Mouse (Mus musculus) cerebellum, postnatal 10 days (tissue): Measurements from ENCODE around the gene Nup153.

Experiments used
- DNase-seq, 2 experiments: peaks; one replicate each; pipeline ENCODE4 v3.0.0; 2021; ENCODE audit warnings: mixed read lengths in 2 of 2

The Nup153 gene

DNA sequence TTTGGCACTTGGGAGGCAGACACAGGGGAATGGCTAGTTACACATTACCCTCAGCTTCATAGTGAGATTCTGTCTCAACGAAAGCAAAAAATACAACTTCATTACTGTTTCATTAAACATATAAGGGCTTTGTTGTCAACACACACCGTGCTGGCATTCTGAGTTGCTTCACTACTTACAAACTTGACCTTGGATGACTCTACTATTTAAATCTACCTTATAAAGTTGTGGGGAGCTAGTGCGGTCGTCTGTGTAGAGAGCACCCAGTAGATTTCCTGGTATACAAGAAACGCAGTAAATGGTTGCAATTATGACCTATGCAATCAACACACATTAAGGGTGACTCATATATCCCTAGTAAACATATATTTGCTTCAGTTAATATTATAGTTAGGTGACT lies 671 bp upstream of the Nup153 start:
- DNase-seq: no peak

DNA sequence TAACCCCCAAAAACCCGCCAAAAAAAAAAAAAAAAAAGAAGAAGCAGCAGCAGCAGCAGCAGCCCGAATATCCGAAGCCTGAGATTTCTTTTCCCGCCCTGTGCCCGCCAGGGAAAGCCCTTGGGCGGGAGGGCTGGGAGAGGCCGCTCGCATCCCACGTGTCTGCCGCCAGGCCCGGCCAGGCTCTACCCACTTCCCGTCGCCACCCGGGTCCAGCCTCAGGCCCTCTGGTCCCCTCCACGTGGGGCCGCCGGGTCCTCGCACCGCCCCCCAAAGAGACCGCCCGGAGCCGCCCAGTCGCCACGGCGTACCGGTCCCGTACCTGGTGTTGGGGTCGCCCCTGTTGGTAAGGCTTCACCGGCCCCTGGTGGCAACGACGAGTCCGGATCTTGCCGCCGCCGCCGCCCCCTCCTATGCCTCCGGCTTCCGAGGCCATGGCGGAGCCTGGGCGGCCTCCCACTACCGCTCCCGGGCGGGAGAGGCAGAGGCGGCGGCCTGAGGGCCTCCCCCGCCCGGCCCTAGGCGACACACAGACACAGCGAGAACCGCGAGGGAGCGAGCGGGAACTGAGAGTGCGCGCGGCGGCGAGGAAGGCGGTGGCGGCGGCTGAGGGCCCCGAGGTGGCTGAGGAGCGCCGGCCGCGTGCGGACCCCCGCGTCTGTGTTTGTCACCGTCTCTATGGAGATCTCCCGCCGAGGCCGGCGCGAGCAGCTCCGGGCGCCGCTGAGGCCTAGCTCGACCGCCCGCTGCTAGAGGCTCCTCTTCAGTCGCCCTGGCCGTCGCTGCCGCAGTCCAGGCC lies 503 bp downstream of the Nup153 start:
- peak; percentile 69 to 73 for DNase-seq

DNA sequence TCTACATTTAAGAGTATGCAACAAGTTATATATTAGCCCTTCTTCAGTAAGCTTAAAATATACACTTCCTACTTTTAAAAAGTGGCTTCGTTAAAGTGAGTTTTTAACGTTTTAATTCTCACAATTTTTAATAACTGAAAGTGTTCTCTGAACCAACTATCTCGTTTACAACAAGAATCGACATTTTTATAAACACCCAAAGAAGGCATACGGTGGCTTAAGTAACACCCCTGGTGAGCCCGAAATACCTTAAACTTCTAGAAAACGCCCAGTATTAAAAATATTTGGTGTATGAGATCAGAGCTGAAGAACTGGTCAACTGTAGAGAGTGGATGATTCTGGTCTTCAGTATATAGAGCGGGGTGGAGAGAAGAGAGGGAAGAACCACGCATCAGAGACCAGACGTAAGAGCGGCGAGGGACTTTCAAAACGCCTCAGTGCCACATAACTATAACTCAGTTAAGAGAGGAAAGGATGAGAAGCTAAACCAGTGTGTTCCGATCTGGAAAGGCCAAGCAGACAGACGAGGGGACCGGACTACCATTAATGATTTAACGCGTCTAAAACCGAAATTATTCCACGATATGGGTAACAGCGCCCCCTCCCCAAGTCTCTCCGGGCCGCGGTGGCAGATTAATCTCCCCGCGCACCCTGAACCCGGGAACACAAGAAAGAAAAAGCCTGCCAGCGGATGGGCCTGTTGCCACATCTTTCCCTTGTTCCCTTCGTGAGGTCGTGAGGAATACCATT lies 1.3 kb downstream of the Nup153 start:
- peak; percentile 66 to 68 for DNase-seq

DNA sequence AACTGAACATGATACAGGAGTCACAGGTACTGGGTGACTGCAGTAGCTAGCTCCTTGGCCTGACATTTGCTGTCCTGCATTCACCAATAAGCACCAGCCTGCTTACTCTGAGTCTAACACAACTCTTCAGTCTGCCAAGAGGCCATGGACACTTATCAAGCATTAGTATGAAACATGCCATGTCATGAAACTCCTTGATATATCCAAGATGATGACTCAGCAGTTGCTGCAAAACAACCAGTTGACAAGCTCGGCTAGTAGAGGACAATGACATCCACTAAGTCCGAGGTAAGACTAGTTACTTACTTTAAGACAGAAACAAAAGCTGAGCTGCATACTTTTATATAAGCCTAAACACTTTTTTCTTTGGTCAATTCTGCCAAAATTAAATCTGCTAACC lies 2.5 kb downstream of the Nup153 start:
- DNase-seq: no peak

DNA sequence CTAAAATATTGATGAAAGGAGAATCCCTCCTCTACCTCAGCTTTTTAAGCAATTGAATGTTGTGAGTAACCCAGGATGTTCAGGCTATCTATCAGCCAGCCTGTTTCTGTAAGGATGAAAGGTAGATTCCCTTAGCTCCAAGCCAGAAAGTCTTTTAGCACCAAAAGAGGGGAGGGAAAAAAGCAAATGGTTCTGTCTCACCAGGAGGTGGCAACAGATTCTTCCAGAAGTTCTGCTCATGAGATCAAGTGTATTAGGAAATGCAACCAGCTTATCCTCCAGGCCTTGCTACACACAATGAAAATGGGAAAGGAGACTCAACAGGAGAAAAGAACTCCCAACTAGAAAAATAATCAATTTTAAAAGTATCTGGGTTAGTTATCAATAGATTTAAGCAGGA lies 3.4 kb downstream of the Nup153 start:
- no peak for DNase-seq

DNA sequence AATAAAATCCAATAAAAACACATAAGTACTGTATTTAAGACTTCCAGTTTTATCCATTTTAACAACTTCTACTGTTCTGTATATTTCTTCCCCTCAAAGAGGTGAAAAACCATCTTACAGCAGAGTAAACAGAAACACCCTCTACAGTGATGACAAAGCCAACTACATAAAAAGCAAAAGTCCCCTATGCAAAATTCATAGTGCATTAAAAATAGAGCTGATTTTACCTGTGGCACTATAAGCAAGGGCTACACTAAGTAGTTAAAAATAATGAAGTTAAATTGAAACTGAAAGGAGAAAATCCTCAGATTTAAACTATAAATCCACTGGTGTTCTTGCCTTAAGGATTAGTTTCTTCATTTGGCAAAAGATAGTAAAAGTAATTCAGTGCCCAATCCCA lies 6.7 kb downstream of the Nup153 start:
- no peak for DNase-seq

DNA sequence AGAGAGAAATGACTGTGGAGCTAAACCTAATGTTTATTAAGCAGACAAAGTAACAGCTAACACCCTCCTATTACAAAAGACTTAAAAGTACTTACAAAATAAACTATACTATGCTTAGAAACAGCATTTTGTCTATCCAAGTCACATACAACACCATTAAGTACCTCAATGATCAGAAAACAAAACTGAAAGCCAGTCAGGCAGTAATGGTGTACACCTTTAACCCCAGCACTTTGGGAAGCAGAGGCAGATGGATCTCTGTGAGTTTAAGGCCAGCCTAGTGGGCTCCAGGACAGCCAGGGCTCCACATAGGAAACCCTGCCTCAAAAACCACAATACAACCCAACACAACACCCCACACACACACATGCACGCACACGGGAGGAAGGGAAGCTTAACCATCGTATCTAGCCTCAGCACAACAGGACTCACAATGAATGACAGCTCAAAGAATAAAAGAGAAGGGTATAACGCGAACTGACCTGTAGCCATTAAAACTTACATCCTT lies 8.8 kb downstream of the Nup153 start:
- no peak for DNase-seq

DNA sequence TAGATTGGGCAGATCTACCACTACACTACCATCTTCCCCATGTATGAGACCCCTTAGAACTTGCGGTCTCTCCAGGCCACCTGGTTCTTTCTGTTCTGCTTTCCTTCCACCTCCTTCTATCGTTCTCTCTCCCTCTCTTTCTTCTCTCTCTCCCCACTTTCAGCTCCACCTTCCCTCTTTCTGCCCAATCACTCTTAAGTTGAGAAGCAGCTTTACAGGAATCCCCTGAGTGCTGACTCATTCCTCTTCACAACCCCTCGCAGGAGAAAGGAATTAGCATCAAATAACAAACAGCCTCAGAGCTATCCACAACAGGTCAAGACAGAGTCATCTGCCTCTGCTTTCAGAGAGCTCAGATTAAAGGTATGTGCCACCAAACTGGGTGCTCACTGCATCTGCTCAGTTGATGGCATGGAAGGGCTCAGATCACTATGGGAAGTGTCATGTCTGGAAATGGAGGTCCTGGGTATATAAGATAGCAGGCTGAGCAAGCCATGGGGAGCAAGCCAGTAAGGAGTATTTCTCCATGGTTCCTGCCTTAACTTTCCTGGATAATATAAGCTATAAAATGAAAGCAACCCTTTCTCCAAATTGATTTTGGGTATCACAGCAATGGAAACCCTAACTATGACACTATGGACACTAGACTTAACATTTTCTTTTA lies 11.6 kb downstream of the Nup153 start:
- DNase-seq: no peak

DNA sequence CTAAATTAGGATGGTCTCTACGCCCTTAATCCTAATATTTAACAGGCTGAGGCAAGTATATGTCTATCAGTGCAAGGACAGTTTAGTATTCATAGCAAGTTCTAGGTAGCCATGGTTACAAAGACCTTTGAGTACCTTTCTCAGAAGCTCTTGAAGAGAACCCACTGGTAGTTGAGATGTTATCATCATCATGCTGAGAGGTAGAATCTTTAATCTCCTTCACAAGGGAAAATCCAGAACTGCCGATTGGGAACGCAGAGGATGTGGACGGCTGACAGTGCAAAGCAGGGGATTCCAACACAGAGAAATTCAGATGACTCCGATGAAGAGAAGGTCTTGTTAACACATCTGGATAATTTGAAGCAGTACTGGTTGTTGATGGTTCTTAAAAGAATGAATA lies 14.3 kb downstream of the Nup153 start:
- DNase-seq: no peak

DNA sequence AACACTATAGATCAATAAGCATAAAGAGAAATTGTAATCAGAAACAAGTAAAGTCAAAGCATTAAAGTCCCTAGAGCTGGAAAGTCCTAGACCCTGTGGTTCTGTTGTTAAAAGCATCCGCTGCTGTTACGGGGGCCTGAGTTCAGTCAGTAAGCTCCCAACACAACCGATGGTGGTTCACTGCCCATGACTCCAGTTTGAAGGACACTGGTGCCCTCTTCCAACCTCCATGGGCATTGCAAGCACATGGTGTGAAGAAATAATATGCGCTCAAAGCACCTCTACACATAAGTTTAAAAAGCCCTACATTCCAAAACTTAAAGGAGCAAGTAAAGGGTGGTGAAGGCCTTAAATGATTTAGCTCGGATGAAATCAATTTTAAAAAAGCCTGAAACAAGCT lies 24.6 kb downstream of the Nup153 start:
- DNase-seq: peak; percentile 16 to 27

DNA sequence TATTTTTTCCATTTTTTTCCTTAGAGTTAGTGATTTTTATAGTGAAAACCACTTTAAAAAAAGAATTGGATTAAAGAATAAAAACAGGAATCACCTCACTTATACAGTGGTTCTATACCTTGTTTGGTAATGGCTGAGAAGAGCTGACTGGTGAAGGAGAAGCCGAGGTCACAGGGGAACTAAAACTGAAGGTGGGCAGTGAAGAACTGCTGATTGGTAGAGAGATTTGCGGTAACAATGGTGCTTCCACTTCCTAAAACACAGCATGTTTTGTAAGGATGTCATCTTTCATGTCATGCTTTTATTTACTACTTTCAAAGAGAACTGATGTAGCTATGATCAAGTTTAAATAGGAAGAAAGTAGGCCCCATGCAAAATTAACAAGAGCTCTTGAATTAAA lies 26.3 kb downstream of the Nup153 start:
- DNase-seq: no peak

DNA sequence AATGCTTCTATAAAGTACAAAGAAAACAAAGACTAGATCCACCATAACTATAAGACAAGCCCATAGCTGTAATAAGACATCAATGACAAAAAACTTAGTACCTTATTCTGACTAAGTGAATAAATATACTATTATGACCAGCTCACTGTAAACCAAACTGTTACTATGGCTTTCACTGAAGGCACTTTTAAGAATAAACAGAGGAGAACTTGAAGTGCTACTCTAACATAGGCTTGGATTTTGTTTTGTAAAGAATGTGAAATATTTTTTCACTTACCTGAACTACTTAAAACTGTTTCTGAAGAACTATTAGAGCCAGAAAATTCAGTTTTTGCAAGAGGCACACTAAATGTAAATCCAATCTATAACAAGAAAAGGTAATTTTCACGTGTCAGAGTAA lies 28.4 kb downstream of the Nup153 start:
- no peak for DNase-seq

DNA sequence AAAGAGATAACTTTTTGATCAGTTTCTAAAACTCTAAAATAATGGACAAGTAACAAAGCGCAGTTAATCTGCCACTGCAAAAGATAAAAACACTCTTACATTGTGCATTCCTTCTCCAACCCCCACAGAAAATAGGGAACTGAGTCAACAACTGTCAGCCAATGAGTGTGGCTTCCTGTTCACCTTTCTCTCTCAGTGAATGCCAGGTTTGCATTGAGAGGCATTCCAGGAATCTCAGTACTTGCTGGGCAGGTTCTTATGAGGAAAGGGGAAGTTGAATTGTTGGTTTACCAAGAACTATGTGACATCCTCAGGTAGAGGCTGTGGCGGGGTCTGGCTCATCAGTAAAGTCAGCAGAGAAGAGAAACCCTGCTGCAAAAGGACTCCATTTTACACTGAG lies 31.0 kb downstream of the Nup153 start:
- no peak for DNase-seq

DNA sequence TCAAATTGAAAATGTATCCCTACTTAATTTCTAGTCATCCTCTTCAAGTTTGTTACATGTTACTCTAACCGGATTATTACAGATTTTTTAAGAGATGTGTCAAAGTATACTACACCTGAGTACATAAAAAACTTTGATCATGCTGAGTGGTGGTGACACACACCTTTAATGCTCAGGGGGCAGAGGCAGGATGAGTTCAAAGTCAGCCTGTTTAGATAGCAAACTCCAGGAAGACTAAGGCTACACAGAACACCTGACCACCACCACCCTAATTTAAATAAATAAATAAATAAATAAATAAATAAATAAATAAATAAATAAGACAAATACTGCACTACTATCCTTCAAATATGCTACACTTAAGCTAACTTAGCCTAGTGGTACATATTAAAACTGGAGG lies 31.8 kb downstream of the Nup153 start:
- DNase-seq: no peak

DNA sequence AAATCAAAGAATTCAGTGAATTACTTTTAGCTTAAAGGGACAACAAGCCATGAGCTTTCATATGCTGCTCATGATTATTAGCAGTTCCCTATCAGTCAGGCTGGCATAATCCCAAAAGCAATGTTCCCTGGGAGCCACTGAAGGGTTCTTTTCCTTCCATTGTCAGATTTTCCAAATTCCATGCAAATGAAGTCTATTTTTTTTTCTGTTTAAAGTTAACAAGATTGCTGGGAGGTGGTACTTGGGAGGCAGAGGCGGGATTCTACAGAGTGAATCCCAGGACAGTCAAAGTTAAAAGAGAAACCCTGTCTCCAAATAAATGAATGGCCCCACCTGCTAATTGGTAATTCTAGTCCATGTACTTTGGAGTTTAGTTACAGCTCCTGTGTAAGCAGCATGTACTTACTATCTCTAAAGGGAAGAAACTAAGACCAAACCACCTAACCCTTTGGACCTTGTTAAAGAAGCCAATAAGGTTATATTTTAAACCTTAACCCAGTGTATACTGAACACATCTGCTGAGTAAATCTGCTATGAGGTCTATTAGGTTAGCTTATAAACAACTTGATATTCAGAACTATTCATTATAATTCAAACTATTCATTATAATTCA lies 32.3 kb downstream of the Nup153 start:
- no peak for DNase-seq

DNA sequence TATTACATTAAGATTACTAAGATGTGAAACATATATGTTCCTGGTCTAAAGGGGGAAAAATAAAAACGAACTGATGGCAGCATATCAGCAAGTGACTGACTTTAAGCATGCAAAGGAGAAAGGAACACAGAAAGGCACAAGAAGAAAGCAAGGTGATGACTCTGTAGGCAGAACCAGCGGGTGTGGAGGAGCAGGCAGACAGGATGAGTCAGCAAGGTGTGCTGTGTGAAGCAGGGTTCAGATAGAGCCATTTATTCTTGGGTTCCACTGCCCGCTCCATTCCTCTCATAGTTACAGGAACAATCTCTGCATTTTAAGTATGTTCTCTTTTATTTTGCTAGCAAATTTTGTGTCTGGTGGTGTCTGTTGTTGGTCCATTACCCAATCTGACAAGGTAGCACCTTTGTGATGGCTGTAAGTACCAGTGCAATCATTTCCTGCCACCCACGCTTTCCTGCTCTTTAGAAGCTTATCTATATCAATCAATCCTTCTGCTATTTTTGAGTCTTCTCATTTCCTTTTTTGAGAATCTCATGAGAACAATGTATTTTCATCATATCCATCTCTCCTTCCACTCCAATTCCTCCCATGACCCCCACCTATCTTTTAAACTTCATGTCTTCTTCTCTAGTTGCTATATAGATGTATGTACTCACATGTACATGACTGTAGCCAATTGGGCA lies 37.0 kb downstream of the Nup153 start:
- DNase-seq: no peak

DNA sequence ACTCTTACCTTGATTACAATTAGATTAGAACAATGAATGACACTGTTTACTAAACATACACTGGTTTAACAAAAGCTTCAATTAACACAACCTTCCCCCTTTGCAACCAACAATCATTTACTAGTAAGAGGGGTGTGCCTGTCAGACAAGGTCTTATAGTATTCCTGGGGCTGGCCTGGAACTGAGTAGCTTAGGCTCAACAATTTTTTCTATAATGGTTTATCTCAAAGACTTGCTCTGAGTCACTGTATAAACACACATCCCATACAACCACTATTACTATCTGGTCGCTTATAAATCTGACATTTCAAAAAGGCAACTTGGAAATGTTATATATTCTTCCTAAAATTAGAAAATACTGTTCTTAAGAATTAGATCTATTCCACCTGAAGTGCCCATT lies 44.4 kb downstream of the Nup153 start:
- no peak for DNase-seq

DNA sequence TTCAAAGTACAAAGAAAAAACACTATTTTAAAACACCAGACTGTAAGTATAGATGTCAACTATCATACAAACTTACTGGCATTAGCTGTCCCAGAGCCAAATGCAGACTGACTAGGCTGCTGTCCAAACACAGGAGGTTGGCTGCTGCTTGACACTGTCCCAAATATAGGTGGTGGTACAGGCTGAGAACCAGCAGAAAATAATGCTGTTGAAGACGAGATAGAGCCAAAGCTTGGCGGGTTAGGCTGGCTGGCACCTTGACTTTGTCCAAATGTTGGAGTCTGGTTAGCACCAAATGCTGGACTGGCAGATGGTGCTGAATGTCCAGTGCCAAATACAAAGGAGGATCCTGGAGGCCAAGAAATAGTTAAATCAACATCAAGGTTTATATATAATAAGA lies 44.8 kb downstream of the Nup153 start:
- peak; percentile 59 to 75 for DNase-seq

DNA sequence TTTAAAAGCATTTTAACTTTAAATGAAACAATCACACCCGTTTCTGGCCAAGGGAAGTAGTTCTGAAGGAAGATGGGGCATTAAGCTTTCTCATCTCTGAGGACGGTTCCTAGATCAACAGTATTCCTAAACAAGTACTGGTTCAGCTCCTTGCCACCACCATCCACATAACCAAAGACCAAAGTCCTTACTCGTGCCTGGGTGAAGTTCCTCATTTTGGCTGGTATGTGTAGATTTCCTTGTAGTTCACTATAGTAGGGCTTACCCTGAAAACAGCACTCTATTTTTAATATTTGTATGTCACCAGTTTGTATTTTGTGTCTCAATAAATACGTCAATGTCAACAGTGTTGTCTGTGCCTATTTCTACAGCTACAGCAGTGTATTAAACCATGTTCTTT lies 50.0 kb downstream of the Nup153 start:
- no peak for DNase-seq

DNA sequence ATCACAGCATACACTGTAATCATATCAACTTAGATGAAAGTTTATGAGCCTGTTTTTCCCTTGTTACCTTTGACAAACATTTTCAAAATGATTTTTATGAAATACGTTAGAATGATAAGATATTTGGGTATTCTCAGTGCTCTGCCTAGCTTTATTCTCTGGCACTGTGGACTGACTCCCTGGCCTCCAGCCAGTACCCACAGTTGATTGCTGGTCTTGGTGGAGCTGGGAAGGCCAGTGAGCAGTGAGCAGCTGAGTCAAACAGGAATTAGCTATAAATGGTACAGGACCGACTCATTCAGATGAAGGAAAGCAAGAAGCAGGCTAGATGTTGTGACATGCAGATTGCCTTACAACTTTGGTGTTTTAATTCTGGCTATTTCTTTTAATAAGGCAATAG lies 53.1 kb downstream of the Nup153 start:
- peak; percentile 61 to 66 for DNase-seq

DNA sequence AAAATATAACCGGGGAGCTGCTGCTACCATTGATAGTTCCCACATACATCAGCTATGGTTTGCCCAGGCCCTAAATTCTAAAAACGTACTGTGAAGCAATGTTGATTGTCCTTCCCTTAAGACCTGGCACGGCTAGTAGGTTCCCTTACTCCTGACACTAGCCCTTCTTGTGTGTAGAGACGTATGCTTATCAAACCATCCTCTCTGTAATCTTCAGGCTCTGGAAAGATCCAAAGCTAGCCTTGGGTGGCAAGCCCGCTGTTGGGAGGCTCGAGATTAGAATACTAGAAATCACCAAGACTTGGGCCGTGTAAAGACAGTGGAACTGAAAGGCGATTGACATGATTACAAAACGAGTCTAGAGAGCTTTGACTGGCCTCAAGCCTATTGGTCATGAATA lies 57.2 kb downstream of the Nup153 start:
- no peak for DNase-seq

DNA sequence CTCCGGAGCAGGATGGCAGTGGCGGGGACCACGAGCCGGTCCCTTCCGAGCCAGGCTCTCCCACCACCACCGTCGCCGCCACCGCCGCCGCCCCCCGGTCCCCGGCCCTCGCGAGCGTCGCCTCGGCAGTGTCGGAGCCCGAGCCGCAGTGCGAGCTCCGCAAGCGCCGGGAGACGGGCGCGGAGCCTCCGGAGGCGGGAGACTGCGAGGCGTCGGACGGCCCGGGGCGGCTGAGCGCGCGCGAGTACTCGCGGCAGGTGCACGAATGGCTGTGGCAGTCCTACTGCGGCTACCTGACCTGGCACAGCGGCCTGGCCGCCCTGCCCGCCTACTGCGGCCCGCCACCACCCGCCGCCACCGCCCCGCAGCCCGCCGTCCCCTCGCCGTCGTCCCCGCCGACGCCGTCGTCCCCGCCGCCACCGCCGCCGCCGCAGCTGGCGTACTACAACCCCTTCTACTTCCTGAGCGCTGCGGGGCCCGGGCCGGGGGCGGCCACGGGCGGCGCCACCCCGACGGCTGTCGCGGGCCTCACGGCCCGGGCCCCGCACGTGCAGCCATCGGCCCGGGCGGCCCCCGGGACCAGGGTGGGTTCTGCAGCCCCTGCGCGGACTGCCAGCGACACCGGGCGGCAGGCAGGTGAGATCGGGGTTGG lies 58.0 kb downstream of the Nup153 start:
- DNase-seq: peak; percentile 65 to 66
